Mouse (Mus musculus): ENCODE measurements at regions not wholly inside any gene's neighbourhood (a gene's known extent, or its start where the extent isn't known, plus 50 kb on each side); places are given as distances from the start of the nearest gene placed in this dataset.

DNA sequence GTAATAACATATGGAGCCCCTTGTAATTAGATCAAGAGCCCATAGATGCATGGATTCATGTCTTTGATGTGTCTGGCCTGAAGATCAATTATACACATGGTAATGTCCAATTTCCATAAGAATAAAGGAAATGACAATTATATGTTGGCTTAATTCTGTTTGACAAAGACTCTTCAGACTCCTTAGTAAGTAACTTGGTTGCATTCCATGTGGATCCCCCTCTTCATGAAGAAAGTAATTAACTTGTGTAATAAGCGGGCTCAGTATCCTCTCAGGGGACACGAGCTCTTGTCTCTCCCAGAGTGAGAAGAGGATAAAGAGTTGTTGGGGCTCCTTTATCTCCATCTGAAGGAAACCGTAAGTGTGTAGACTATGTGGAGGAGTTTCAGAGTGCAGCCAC is 284.3 kb downstream of the Efnb2 start:
- DNase-seq = no peak

DNA sequence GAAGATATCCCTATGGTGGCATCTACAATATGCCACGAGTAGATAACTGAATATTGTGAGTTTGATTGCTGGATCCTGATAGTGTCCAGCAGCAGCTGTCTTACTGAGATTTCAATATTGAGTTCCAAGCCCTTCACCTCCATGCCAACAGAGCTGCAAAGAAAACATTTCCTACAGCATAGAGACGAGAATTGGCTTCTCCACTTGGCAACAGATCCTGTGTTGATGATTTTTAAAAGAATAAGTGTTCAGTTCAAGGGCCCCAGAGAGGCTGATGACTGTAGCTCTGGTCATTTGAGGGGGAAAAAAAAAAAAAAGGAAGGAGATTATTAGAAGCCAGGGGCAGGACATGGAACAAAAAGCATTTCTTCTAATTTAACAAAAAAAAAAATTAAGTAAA is 284.7 kb downstream of the Efnb2 start:
- no peak for DNase-seq

DNA sequence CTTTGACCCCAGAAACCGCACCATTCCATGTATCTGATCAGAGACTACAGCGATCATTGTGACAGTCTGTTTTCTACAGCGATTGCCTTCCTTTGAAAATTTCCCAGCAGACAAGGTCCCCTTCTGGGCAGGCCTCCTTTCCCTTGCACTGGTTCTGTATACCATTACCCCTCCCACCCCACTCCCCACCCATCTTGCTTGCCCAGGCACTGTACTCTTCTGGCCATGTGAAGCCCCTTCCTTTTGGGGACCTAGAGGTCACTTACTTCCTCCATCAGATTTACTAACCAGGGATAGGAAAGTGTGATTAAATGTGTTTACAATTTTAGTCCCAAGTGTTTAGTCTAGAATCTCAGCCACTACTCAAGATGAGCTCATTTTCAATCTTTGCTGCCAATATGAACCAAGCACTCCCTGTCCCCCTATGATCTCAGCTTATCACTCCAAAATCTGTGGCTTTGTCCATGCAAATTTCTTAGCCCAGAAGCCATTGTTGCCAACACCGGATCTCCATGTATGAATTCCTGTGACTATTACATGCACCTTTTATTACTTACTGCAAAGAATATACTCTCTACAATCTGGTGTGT is 293.7 kb downstream of the Efnb2 start:
- DNase-seq = no peak

DNA sequence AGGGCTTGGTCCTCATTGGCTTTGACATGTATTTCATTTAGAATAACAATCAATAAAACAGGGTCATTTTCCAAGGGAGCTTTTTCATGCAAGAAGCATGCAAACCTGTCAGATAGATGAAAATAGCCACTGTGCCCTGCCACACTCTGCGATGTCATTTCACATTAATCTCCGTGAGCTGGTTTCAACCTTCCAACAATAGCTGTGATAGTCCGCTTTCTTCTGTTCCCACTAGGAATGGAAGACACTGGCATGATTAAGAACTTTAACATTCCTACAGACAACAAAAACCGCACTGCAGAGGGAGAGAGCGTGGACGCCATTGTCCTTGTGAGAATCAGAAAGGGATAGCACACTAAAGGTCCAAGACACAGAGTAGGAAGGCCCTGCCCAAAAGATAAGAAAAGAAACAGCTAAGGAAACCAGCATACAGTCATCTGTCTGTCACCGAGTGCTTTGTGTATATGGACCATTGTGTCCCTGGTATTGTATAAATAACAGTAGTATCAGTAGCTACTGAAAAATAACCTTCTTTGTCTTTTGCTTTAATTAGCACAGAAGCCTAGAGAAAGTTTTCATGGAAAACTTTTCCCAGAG is 299.0 kb downstream of the Efnb2 start:
- no peak for DNase-seq

DNA sequence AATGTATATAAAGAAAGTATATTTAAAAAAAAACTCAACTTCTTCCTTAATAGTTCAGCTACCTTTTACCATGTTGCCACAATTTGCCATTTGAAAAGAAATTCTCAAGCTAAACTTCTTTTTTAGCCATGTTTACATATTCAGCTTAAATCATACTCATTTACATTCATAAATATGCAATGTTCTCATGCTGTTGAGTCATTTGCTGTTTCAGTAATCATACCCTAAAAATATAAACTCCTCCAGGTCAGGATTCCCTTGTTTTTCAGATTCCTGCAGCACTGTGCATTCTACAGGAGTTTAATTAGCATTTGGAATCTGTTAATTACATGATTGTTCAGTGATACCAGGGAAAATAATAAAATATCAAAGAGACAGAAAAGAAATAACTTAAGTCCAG is 300.5 kb downstream of the Efnb2 start:
- DNase-seq = no peak

DNA sequence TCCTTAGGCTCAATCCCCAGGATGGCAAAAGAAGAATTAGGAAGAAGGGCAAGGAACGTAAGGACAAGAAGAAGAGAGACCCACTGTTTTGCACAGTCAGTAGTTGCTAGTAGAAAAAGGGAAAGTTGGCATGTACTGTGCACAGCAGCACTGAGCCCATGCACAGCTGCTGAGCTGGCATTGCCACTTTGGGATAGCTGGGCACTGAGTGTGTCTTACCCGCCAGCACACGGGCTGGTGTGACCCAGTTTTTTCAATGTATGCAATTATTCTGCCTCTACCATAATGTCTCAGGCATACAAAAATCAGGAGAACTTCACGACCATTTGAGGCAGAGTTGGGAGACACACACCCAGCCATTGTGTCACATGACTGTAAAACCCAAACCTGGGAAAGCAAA is 306.1 kb downstream of the Efnb2 start:
- no peak for DNase-seq

DNA sequence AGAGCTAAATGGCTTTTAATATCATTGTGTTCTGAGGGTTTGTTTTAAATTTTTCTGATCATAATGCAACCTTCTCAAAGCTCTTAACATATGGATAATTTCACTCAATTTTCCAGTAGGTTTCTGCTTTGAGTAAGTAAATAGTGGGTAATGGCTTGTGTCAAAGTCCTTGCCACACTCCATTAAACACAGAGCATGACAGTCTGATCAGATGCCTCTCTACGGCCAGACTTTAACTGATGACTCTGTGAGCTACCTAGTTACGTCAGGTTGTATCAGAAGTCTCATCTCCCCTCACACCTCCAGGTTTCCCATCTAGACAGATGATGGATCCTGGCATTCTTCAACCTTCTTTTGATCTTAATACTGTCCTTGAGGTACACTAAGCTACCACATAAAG is 316.4 kb downstream of the Efnb2 start:
- no peak for DNase-seq

DNA sequence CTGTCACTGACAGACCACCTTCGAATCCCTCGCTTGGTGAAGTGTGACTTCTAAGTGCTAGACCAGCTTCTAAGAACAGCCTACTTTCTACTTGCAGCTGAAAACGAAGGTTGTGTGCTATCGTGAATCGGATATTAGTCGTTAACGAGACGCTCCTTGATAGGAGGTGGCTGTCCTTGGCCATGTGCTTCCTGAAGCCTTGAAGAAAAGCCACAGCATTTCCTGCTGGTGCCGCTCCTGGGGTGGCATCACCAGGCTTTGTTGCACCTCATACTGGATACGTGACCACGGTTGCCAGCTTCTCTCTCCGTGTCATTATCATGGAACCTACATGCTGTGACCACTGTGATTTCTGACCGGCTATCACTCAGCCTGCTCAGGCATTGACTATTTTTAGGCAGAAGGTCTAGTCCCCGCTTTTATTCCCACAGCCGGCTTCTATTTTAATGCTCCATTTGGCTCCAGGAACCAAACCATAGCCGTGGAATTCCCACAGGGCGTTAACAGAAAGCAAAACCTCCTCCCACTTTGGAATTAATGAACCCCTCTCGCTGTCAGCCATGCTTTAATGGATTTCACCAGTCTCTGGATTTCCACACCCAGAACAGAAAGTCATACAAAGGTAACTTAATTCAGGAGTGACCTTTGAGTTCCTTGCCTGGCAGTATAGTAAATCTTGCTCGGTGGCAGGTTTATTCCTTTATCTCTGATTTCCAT is 325.6 kb downstream of the Efnb2 start:
- no peak for DNase-seq

DNA sequence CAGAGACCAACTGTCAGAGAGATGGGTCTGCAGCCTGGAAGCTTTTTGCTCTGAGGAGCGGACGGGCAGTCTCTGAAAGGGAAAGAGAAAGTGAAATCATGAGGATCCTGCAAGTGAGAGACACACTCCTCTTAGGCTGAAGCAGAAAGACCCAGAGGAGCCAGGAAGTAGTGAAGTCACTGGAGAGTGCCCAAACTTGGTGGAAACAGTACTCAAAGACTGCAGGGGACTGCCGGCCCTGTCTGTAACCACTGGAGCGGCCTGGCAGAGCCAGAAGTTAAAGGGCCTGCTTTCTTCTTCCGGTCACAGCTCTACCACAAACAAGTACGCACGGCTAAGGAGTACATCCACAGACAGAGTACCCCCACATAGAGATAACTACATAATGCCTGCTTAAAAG is 326.5 kb downstream of the Efnb2 start:
- no peak for DNase-seq

DNA sequence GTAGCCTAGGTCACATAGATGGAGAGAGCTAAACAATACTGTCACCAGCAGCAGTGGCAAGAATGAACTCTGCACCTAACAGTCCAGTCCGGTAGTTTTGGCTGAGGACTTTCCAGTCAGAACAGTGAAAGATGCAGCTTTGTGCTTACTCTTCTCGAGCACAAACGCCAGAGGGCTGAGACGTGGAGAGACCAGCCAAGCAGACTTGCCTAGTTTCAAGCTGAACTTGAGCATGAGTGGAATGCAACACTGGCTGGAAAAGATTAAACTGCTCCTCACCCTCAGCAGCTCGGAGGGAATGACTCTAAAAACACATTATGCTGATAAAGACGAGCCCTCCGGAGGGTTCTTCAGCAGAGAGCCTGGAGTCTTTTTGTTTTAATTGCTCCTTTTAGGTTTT is 329.8 kb downstream of the Efnb2 start:
- DNase-seq = no peak

DNA sequence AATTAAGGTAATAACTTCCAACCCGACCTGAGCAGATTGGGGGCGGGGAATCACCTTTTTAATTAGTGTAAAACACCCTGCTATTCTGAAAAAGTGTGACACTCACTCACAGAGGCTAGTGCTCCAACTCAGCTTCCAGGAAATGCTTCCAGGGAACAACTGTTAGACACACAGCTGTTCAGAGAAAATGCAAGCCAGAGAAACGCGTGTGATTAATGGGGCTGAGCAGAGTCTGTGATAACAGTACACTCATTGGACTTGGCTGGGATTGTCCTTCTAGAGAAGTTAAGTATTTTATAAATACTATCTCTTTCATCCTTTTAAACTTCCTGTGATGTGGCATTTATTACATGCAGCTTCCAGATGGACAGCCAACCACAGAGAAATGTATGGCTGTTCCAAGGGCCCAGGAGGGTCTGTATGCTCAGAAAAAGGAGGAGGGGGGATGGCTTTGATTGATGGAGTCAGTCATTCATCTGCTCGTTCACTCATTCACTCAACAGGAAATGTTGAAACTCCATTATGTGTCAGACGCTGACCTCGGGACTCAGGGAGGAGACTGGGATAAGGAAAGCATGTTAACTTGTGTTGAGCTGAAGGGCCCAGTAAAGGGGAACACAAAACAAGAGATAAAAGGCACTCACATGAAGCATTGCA is 332.9 kb downstream of the Efnb2 start:
- DNase-seq = no peak

DNA sequence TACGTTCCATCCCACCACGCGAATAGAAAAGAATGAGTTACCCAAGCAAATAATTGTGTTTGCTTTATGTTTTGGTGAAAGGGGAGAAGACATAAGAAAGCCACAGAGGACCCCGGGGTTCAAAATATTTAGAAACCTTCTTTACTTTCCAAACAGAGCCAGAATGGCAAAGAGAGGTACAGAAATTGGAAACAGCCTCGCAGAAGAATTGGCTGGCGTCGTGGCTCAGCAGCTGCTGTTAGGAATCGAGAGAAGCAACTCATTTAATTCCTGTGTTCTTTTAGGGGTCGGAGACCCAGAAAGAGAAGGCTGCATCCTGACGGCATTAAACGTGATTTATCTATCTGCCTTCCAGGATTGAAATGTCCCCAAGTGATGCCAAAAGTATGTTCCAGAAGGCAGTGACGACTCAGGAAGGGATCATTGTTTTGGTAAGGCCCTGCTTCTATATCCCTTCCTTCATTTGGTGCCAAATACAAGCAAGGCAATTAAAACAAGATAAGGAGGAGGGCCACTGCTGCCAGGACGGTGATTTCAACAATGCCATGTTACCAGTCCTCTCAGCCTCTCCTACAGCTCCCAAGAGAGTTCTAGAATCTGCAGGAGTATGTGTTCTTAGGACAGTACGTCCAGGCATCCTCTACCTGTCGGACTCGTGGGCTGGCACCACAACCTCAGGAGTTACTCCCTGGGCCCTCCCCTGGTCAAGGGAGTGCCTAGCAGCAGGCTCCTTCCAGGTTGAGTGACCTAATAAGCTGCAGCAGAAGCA is 334.8 kb downstream of the Efnb2 start:
- DNase-seq = no peak

DNA sequence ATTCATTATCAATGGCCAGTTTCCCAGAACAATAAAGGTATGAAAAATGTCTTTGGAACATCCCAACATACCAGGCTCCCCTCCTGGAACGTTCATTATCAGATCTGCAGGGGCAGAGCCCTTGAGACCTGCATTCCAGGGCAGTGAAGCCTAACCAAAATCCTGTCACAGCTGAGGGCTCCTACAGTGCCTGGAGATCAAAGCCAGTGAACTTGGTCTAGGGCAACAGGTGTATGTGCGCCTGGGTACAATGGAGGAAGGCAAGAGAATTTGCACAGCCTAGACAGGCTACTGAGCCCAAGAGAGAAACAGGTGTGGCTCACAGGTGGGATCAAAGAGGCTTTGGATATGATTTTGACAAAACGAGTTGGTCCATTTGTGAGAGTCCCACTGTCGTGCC is 335.6 kb downstream of the Efnb2 start:
- no peak for DNase-seq

DNA sequence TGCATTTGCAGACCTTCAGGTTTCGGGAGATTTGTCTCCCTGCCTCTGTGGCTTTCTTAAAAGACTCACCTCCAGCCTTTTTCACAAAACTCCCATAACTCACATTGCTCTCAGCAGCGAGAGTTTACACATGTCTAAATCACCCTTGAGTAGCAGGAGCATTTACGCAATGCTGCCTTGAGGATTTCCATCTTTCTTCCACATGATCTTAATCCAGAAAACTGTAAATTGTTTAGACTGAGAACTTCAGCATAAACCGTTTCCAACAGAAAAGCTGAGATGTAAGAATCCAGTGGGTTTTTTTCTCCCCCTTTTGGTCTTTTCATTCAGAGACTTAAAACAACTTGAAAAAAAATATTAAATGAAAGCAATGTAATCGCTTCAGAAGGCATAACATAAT is 336.5 kb downstream of the Efnb2 start:
- DNase-seq = no peak

DNA sequence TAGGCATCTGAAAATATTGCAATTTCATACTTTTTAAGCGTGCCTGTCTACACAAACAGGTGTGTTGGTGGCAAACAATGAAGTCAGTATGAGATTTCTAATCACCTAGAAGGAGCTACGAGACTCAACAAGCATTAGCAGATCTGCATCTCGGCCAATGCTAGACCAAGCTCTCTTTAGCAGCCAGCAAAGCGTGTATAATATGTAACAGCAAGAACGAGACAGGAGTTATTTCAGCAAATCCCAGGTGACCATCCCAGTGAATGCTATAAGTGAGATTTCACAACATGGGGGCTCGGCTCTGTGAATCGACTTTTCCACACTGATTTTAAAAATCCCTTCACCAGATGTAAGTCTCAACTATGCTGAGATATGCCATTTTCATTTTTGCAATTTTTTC is 352.8 kb downstream of the Efnb2 start:
- DNase-seq = no peak

DNA sequence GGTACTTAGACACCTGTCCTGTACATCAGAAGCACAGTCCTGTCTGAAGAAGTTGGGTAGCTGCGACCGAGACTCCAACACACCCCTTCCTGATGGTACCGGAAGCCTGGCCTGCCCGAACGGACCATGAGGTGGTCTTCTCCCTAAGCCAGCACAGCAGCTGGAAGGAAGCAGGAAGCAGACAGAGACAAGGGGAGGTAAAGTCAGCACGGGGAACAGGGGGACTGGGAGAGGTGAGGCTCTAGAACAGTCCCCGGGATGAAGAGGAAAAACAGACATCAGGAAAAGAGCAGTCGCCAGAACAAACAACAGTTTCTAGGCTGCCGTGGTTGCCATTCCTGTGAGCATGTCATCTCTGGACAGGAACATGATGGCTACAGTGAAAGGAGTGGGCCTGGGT is 353.6 kb downstream of the Efnb2 start:
- DNase-seq = no peak

DNA sequence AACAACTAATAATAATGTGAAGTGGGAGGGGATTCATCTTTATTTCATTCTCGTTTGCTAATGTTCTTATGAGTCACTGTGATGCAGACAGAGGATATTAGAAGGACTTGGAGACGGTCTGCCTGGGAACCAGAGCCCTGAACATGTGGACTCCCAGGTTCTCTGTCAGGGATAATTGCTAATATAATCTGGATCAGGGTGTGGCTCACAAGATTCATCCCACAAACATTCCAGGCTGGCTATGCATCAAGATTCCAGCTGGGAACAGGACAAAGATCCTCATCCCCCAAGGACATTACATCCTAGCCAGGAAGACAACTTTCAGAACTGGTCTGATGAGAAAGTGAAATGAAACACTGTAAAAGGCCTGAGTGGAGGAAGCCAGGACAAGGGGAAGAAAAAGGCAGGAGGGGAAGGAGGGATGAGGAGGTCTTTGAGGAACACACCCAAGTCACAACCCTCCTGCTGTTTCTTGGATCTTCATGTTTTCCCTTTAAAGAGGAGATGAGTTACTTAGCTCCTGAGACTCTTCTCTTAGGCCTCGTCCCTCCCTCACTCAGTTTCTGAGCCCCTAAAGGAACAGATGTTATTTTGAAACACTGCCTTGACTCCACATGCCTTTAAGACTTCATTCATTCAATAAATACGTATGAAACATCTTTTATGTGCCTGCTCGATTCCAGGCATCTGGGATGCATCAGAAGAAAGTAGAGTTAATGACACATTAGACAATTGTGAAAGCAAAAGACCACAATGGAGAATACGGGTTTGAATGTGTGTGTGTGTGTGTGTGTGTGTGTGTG is 360.9 kb downstream of the Efnb2 start:
- DNase-seq = no peak

DNA sequence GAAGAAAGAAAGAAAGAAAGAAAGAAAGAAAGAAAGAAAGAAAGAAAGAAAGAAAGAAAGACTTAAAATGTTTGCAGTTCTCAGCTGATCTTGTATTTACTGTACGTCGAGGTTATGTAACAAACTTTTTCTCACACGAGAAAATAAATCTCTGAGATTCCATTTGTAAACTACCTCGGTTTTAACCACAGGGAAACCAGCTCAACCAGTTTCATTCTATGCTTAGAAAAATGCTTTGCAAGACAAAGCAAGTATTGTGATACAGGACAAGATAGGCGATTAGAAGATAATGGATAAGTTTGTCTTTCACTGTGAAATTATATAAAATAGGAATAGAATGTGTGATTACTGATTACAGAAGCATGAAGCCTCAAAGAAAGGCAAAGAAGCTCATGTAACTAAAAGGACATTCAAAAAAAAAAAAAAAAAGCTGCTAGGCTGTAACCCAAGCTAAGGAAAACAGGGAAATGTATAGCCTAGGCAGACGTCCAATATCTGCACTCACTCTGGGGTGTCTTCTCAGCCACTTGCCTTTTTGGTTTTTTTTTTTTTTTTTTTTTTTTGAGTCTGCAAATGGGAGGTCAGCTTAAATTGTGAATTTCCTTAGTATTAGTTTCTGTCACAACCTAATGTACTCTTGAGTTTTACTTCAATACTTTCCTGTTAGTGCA is 368.3 kb downstream of the Efnb2 start:
- no peak for DNase-seq

DNA sequence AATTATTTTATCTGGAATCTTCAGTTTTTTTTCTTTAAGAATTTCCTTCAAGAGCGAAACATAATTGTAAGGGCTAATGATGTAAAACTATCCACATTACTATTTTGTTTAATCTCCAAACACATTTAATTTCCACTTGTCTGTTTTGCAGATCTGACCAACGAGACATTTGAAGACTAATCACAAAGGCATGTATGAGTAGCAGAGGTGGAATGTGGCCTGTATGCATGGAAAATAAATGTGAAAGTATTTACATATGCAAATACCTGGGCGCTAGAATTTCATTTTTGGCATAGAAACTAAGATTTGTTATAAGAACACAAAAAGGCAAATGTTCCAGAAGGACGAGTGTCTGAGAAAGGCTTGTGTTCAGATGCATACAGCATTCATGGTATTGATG is 375.2 kb downstream of the Efnb2 start:
- no peak for DNase-seq

DNA sequence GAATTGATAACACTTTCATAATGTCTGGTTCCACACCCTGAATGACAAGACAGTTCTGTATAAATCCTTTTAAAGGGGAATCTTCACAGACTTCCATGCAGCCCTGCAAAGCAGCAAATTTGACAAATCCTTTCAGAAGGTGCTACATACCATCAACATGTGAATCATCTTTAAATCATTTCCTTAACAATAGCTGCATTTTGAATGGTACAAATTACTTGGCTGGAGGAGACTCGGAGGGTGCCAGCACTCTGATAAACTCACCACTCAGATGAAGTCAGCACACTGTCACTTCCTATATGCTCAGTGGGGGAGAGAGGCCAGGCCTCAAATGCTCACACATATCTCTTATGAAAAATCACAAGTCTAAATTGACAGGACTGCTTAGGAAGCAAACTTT is 386.1 kb downstream of the Efnb2 start:
- no peak for DNase-seq

DNA sequence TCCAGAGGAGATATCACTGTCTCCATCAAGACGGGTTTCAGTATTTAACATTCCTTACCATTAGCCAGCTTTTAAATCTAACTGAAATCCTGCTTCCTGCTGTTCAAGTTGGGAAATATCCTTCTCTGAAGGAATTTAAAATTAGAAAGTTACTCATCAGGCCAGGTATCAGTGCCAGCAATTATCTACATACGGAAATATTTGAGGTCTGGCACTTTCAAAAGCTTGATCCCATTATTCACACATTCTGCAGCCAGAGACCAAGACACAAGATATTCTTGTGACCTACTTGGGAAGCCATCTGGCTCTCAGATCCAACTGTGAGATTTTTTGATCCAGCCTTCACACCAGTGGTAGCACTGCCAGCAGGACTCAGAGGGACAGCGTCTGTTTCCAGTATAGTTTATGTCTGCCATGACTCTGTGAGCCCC is 386.8 kb downstream of the Efnb2 start:
- DNase-seq = no peak

DNA sequence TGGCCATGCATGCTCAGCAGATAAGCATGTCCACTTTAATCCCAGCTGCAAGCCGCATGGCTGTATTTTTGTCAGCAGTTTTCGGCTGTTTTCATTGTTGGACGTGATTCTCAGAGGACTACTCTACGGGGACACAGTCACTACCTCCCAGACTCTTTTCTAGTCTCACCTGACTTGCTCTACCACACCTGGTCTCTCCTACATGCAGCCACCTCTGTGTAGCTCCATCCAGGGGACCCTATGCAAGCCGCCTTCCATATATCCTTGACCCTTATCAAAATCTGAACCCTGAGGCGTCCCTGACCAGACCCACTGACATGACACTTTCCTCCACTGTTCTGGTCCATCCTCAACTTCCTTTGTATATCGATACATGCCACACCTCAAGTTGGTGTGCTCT is 402.2 kb downstream of the Efnb2 start:
- no peak for DNase-seq
